Mouse (Mus musculus): ENCODE measurements around the gene Intu.

Intu gene

GRCm38 (mm10) chr3:40531286-40532141, at the start of gene Intu:
TSS of gene Intu (plus strand) at chr3:40531286.
- peak; percentile 39 for DNase-seq (ENCODE audit: low spot score)

GRCm38 (mm10) chr3:40483221-40483654, 47.8 kb upstream of the Intu start:
- no peak for DNase-seq (ENCODE audit: low spot score)

- no peak for DNase-seq (ENCODE audit: low spot score)
Measured at GRCm38 (mm10) chr3:40487381-40487780, 43.7 kb upstream of the Intu start.

- DNase-seq (ENCODE audit: low spot score): no peak
Measured at GRCm38 (mm10) chr3:40491742-40492141, 39.3 kb upstream of the Intu start.

- DNase-seq (ENCODE audit: low spot score): no peak
Measured at GRCm38 (mm10) chr3:40498898-40499297, 32.2 kb upstream of the Intu start.

GRCm38 (mm10) chr3:40500157-40500808, 30.8 kb upstream of the Intu start:
- no peak for DNase-seq (ENCODE audit: low spot score)

- no peak for DNase-seq (ENCODE audit: low spot score)
Measured at GRCm38 (mm10) chr3:40504377-40504776, 26.7 kb upstream of the Intu start.

- DNase-seq (ENCODE audit: low spot score): no peak
Measured at GRCm38 (mm10) chr3:40505451-40506014, 25.6 kb upstream of the Intu start.

GRCm38 (mm10) chr3:40508927-40509576, 22.0 kb upstream of the Intu start:
- no peak for DNase-seq (ENCODE audit: low spot score)

GRCm38 (mm10) chr3:40510567-40510966, 20.5 kb upstream of the Intu start:
- no peak for DNase-seq (ENCODE audit: low spot score)

GRCm38 (mm10) chr3:40512936-40513829, 17.9 kb upstream of the Intu start:
- DNase-seq (ENCODE audit: low spot score): no peak

- DNase-seq (ENCODE audit: low spot score): no peak
Measured at GRCm38 (mm10) chr3:40518240-40518639, 12.8 kb upstream of the Intu start.

- DNase-seq (ENCODE audit: low spot score): no peak
Measured at GRCm38 (mm10) chr3:40519555-40519954, 11.5 kb upstream of the Intu start.

GRCm38 (mm10) chr3:40520567-40520966, 10.5 kb upstream of the Intu start:
- DNase-seq (ENCODE audit: low spot score): no peak

GRCm38 (mm10) chr3:40522446-40522845, 8.6 kb upstream of the Intu start:
- no peak for DNase-seq (ENCODE audit: low spot score)

GRCm38 (mm10) chr3:40522846-40523245, 8.2 kb upstream of the Intu start:
- DNase-seq (ENCODE audit: low spot score): no peak

GRCm38 (mm10) chr3:40523371-40523783, 7.7 kb upstream of the Intu start:
- DNase-seq (ENCODE audit: low spot score): no peak

GRCm38 (mm10) chr3:40524841-40525240, 6.2 kb upstream of the Intu start:
- DNase-seq (ENCODE audit: low spot score): no peak

- no peak for DNase-seq (ENCODE audit: low spot score)
Measured at GRCm38 (mm10) chr3:40525341-40525740, 5.7 kb upstream of the Intu start.

GRCm38 (mm10) chr3:40526095-40526494, 5.0 kb upstream of the Intu start:
- DNase-seq (ENCODE audit: low spot score): no peak

GRCm38 (mm10) chr3:40527218-40527617, 3.9 kb upstream of the Intu start:
- no peak for DNase-seq (ENCODE audit: low spot score)

All from ovary, postnatal 14 days (tissue).